Mouse (Mus musculus): Measurements from ENCODE around the gene Kctd12b. TPM values are rescaled to one million over a fixed set of nuclear protein-coding genes. Genes with fewer than 3 reads are reported as not detected.

Kctd12b gene
- polyA plus RNA-seq (2012; ENCODE audit: low replicate concordance), result 0.11 TPM in 1 of 2 replicates, not detected in the other

DNA sequence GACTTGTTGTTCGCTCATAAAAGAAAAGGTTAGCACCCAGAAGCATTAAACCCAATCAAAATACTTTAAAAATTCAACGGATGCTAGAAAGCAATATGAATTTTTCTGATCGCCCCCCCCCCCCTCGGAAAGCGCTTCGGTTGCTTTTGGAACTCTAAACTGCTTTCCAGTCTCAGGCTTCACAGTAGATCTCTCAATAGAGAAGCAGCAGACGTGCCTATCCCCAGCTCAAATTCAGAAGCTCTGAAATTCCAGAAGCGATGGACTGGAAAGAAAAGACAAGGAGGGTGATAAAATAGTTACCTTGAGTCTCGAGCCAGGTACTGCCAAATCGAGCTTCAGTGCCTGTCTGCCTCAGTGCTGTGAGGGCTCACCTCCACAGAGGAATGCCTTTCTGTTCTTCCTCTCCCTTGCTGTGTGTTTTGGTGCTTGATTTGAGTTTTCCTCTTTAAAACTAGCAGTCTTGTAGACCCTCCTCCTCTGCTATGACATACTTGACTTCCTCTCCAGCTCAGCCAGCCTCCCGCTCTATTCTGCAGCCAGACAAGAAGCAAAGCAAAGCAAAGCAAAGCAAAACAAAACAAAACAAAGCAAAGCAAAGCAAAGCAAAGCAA is at the start of gene Kctd12b:
TSS of gene Kctd12b (minus strand) at position 610 of the 614 bp plus-strand sequence.

GRCm38 (mm10) chrX:153723110-153723916 is 27.1 kb upstream of the Kctd12b start, which contains the start of gene Nbdy:
Gene Nbdy (plus strand): TSS chrX:153723590.

Other genes with a start within 250 kb of the Kctd12b start
- 50.9 and 63.4 TPM in 2 replicates for gene Ubqln2, start 198.2 kb downstream of the Kctd12b start, polyA plus RNA-seq (2012; ENCODE audit: low replicate concordance)
- gene Cypt3, start 137.8 kb downstream of the Kctd12b start, polyA plus RNA-seq (2012; ENCODE audit: low replicate concordance), result not detected in 2 replicates
- gene Nbdy, start 27.2 kb upstream of the Kctd12b start, polyA plus RNA-seq (2012; ENCODE audit: low replicate concordance), result 6.7 and 33.0 TPM in 2 replicates
- not detected in 2 replicates for gene Spin2c, start 135.8 kb upstream of the Kctd12b start, polyA plus RNA-seq (2012; ENCODE audit: low replicate concordance)